26 mouse cellular contexts compared by ENCODE assay signal in the genomic region with DNA sequence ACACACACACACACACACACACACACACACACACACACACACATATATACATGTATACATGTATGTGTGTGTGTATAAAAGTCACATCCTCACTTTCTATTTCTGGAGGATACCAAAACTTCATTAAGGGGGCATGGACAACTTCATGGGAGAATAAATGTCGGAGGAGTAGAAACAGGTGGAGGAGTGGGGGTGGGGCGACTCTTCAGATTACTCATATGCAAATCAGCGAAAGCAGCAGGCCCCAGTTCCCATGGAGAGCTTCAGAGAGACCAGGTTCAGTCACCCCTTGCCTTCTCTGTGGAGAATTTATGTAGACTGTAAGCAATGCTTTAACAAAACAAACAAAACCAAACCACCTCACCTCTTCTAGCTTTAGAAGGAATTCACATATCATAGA. TPM values are rescaled to one million over a fixed set of nuclear protein-coding genes. Genes with fewer than 3 reads are reported as not detected.
DNase-seq lines count a peak whose midpoint lies in the region; ATAC-seq and TF ChIP-seq lines count a peak whose summit lies in the region.
"Had no signal": no experiment of that assay in that cellular context is flagged by ENCODE, and none has a peak within 500 bp of the region (broad histone marks: within the 10 kb centered on the region; RNA-seq: fewer than 3 reads in every experiment).

No protein-coding gene starts in this region.

- dilution Hi-C loops in CH12.LX (cut with MboI; ENCODE audit: extremely low pct_ligation_motif_present, extremely low pct_unique_long_range_greater_than_20kb, low sequenced_read_pairs) = no loop called here

- peaks cover 0 to 18% of the 10 kb centered on the region in 2 experiments for H3K36me3 ChIP-seq in CH12.LX (replicated peaks in 1 of 2; ENCODE audit: control insufficient read depth in 1 of 2, insufficient read depth in 1 of 2, low read length in 1 of 2)
- no peaks in the 10 kb centered on the region for H3K36me3 ChIP-seq in lung, postnatal 0 days (ENCODE audit: insufficient read depth, low read length)
- no peaks in the 10 kb centered on the region for H3K36me3 ChIP-seq in hindbrain, embryonic 11.5 days (ENCODE audit: control insufficient read depth, insufficient read depth, low read length)
- H3K36me3 ChIP-seq: limb, embryonic 15.5 days had no signal

- in situ Hi-C loops in CH12.LX (cut with MboI; ENCODE audit: low pct_ligation_motif_present, low pct_unique_long_range_greater_than_20kb, low sequenced_read_pairs) = loop anchor here (5.0 to 25.0 kb wide), 3 partner anchors 57 to 578 kb away; partner anchors contain the start of genes 9930021J03Rik and Ranbp6

- H3K4me1 ChIP-seq in CH12.LX (ENCODE audit: control insufficient read depth in 1 of 2, insufficient read depth in 2 of 2) = peaks cover 21 to 50% of the 10 kb centered on the region in 2 experiments
- H3K4me1 ChIP-seq in lung, postnatal 0 days (ENCODE audit: insufficient read depth, low read depth, low read length) = peaks cover 3% of the 10 kb centered on the region; the same call in 1 of the 2 replicates
- peaks cover 3% of the 10 kb centered on the region; the same call in 1 of the 2 replicates for H3K4me1 ChIP-seq in hindbrain, embryonic 11.5 days (replicated peaks; ENCODE audit: control insufficient read depth, insufficient read depth, low read length)

- no peak overlapping the region for H3K4me3 ChIP-seq in CH12.LX (replicated peaks in 1 of 3; ENCODE audit: low read depth in 2 of 3, low read length in 2 of 3, poor library complexity in 1 of 3)
- H3K4me3 ChIP-seq in lung, postnatal 0 days (ENCODE audit: low read depth, low read length) = no peak overlapping the region
- H3K4me3 ChIP-seq in hindbrain, embryonic 11.5 days (ENCODE audit: low read depth, low read length) = no peak overlapping the region
- H3K4me3 ChIP-seq: erythroblast, embryonic 14.5 days; limb, embryonic 15.5 days had no signal

- peaks cover 23% of the 10 kb centered on the region for H3K79me2 ChIP-seq in CH12.LX (replicated peaks; ENCODE audit: control insufficient read depth, extremely low read depth, insufficient read depth, poor library complexity, severe bottlenecking)

- H3K27ac ChIP-seq in CH12.LX (ENCODE audit: insufficient read depth, low read depth) = peak overlapping the region; percentile 47
- no peak overlapping the region for H3K27ac ChIP-seq in lung, postnatal 0 days (ENCODE audit: low read length)
- no peak overlapping the region for H3K27ac ChIP-seq in hindbrain, embryonic 11.5 days (ENCODE audit: low read depth, low read length)
- H3K27ac ChIP-seq: limb, embryonic 15.5 days; stomach, postnatal 0 days had no signal

- TF ChIP-seq CTCF in CH12.LX (conservative IDR thresholded peaks at IDR 0.05 in 1 of 2, IDR thresholded peaks at IDR 0.05 in 1 of 2; ENCODE audit: low read depth in 2 of 2, low read length in 2 of 2) = no peak
- no peak for TF ChIP-seq CTCF in lung, postnatal 0 days (IDR thresholded peaks at IDR 0.05)

- TF ChIP-seq EP300 in CH12.LX (IDR thresholded peaks at IDR 0.05; ENCODE audit: low read length) = peak; percentile 95
- TF ChIP-seq EP300 in lung, postnatal 0 days (IDR thresholded peaks at IDR 0.05) = no peak

- no peak for TF ChIP-seq POLR2A in CH12.LX (IDR thresholded peaks at IDR 0.05; ENCODE audit: low read depth, low read length)

- peak; percentile 36 for DNase-seq in thymus, postnatal 0 days (ENCODE audit: low spot score)
- DNase-seq in thymus, adult 18-20 months = no peak
- DNase-seq in CH12.LX (ENCODE audit: extremely low read depth) (peak; percentile 94), ZHBTc4 (ENCODE audit: low read depth, low spot score) (peak; percentile 72)
- no peak for DNase-seq in lung, postnatal 0 days (ENCODE audit: low spot score)
- DNase-seq in hindbrain, embryonic 11.5 days (ENCODE audit: low spot score) = no peak
- DNase-seq: adrenal gland, adult 2 months; cerebellum, adult 18-20 months; heart, postnatal 4 days; kidney, adult 9 months; layer of hippocampus, postnatal 36 days; lung, postnatal 14 days had no signal

- peak overlapping the region; percentile 67; the same call in 1 of the 2 replicates for H3K9ac ChIP-seq in CH12.LX (ENCODE audit: insufficient read depth, low read depth)
- H3K9ac ChIP-seq in lung, postnatal 0 days (replicated peaks; ENCODE audit: low read depth) = no peak overlapping the region
- H3K9ac ChIP-seq in hindbrain, embryonic 11.5 days (ENCODE audit: low read depth, low read length) = no peak overlapping the region
- H3K9ac ChIP-seq: limb, embryonic 15.5 days had no signal

- H3K27me3 ChIP-seq in CH12.LX (replicated peaks) = no peaks in the 10 kb centered on the region
- H3K27me3 ChIP-seq in lung, postnatal 0 days (replicated peaks; ENCODE audit: insufficient read depth, low read length) = no peaks in the 10 kb centered on the region
- no peaks in the 10 kb centered on the region for H3K27me3 ChIP-seq in hindbrain, embryonic 11.5 days (ENCODE audit: control insufficient read depth, insufficient read depth, low read length)
- H3K27me3 ChIP-seq: limb, embryonic 15.5 days had no signal

- H3K9me3 ChIP-seq in CH12.LX (replicated peaks; ENCODE audit: low read length) = no peaks in the 10 kb centered on the region
- H3K9me3 ChIP-seq in lung, postnatal 0 days (ENCODE audit: low read length) = no peaks in the 10 kb centered on the region
- H3K9me3 ChIP-seq in hindbrain, embryonic 11.5 days (ENCODE audit: control insufficient read depth, low read length) = no peaks in the 10 kb centered on the region
- H3K9me3 ChIP-seq: limb, embryonic 15.5 days had no signal

- no peak for ATAC-seq in lung, postnatal 0 days
- ATAC-seq in hindbrain, embryonic 11.5 days (ENCODE audit: low FRiP score) = no peak
- ATAC-seq in megakaryocyte, adult 5-6 weeks (ENCODE audit: poor library complexity, severe bottlenecking) = no peak
- ATAC-seq: forebrain, embryonic 14.5 days had no signal

- no peak; the same call in 1 of the 2 replicates for TF ChIP-seq RAD21 in CH12.LX (IDR thresholded peaks at IDR 0.05; ENCODE audit: low read depth, low read length)

- 27% methylated on average over 3 of the region's 3 CpGs for WGBS in lung, postnatal 0 days
- WGBS in hindbrain, embryonic 11.5 days = 13% methylated on average over 3 of the region's 3 CpGs

- H3K4me2 ChIP-seq in CH12.LX (ENCODE audit: insufficient read depth, low read depth, poor library complexity, severe bottlenecking) = peak overlapping the region; percentile 95
- H3K4me2 ChIP-seq in lung, postnatal 0 days (replicated peaks; ENCODE audit: low read depth, low read length) = no peak overlapping the region
- no peak overlapping the region for H3K4me2 ChIP-seq in hindbrain, embryonic 11.5 days (replicated peaks; ENCODE audit: low read depth, low read length)
- H3K4me2 ChIP-seq: limb, embryonic 15.5 days had no signal

TF ChIP-seq in CH12.LX, 34 proteins besides CTCF, POLR2A, EP300 and RAD21 (continues in another document):
- peak; percentile 89 for TF ChIP-seq JUN (IDR thresholded peaks at IDR 0.05; ENCODE audit: insufficient read depth, low read depth, low read length)

RNA-seq across cellular contexts. Expression of gene Plgrkt, which starts 2.1 kb away (rescaled TPM):
- polyA plus RNA-seq in thymus, postnatal 0 days (2015; fragmentation: Nextera tagmentation; extraction: Ambion mirVana) = 308 and 317 TPM in 2 replicates
- total RNA-seq in CH12.LX (2012; rRNA removed) = 27.7 and 31.3 TPM in 2 replicates
- total RNA-seq in CH12.LX (2014; rRNA removed) = 27.9 and 33.0 TPM in 2 replicates
- polyA plus RNA-seq in CH12.LX (2012; ENCODE audit: insufficient read length, low read depth) = 38.3 and 40.6 TPM in 2 replicates
- 50.6 and 56.3 TPM in 2 replicates for polyA plus RNA-seq in lung, postnatal 0 days (2015; fragmentation: Nextera tagmentation; extraction: Ambion mirVana)
- polyA plus RNA-seq in hindbrain, embryonic 11.5 days (2014; fragmentation: Nextera tagmentation; extraction: Ambion mirVana) = 60.7 and 68.4 TPM in 2 replicates
- 66.4 and 70.8 TPM in 2 replicates for total RNA-seq in megakaryocyte, adult 5-6 weeks (2015)
- 50.8 and 57.1 TPM in 2 replicates for total RNA-seq in megakaryocyte, adult 5-6 weeks (2017)

RNA-seq across cellular contexts. Expression of gene Cd274, which starts 2.1 kb away (rescaled TPM):
- 11.3 and 12.0 TPM in 2 replicates for polyA plus RNA-seq in thymus, postnatal 0 days (2015; fragmentation: Nextera tagmentation; extraction: Ambion mirVana)
- total RNA-seq in CH12.LX (2012; rRNA removed) (4.7 and 6.7 TPM in 2 replicates), CH12.LX (2014; rRNA removed) (7.4 and 8.6 TPM in 2 replicates)
- polyA plus RNA-seq in CH12.LX (2012; ENCODE audit: insufficient read length, low read depth) = 14.7 and 15.9 TPM in 2 replicates
- 0.57 and 0.79 TPM in 2 replicates for polyA plus RNA-seq in lung, postnatal 0 days (2015; fragmentation: Nextera tagmentation; extraction: Ambion mirVana)
- 0.38 and 0.39 TPM in 2 replicates for polyA plus RNA-seq in hindbrain, embryonic 11.5 days (2014; fragmentation: Nextera tagmentation; extraction: Ambion mirVana)
- total RNA-seq in megakaryocyte, adult 5-6 weeks (2015) = 4.1 and 5.6 TPM in 2 replicates
- total RNA-seq in megakaryocyte, adult 5-6 weeks (2017) = 2.6 and 2.9 TPM in 2 replicates
- polyA plus RNA-seq: erythroblast, embryonic 14.5 days had no signal

RNA-seq across cellular contexts. Expression of gene Rln1, which starts 30.6 kb away (rescaled TPM):
- 0.51 and 0.59 TPM in 2 replicates for polyA plus RNA-seq in thymus, postnatal 0 days (2015; fragmentation: Nextera tagmentation; extraction: Ambion mirVana)
- not detected in 2 replicates for total RNA-seq in CH12.LX (2012; rRNA removed)
- total RNA-seq in CH12.LX (2014; rRNA removed) = not detected in 2 replicates
- polyA plus RNA-seq in CH12.LX (2012; ENCODE audit: insufficient read length, low read depth) = not detected in 2 replicates
- polyA plus RNA-seq in lung, postnatal 0 days (2015; fragmentation: Nextera tagmentation; extraction: Ambion mirVana) = 0.11 TPM in 1 of 2 replicates, not detected in the other
- polyA plus RNA-seq in hindbrain, embryonic 11.5 days (2014; fragmentation: Nextera tagmentation; extraction: Ambion mirVana) = 0.32 and 0.67 TPM in 2 replicates
- not detected in 2 replicates for total RNA-seq in megakaryocyte, adult 5-6 weeks (2015)
- not detected in 2 replicates for total RNA-seq in megakaryocyte, adult 5-6 weeks (2017)
- total RNA-seq: adrenal gland, adult 2 months; common myeloid progenitor, adult 5-6 weeks; granulocyte monocyte progenitor cell, adult 5-6 weeks; megakaryocyte-erythroid progenitor cell, adult 5-6 weeks; monocyte, adult 5-6 weeks had no signal
- polyA plus RNA-seq: adrenal gland, adult 2 months; erythroblast, embryonic 14.5 days; liver, embryonic 16.5 days; small intestine, adult 2 months; stomach, postnatal 0 days had no signal

RNA-seq across cellular contexts. Expression of gene Insl6, which starts 39.9 kb away (rescaled TPM):
- polyA plus RNA-seq in thymus, postnatal 0 days (2015; fragmentation: Nextera tagmentation; extraction: Ambion mirVana) = 13.5 and 15.1 TPM in 2 replicates
- total RNA-seq in CH12.LX (2012; rRNA removed) (8.0 and 11.2 TPM in 2 replicates), CH12.LX (2014; rRNA removed) (8.5 and 9.8 TPM in 2 replicates)
- 5.1 and 5.7 TPM in 2 replicates for polyA plus RNA-seq in CH12.LX (2012; ENCODE audit: insufficient read length, low read depth)
- polyA plus RNA-seq in lung, postnatal 0 days (2015; fragmentation: Nextera tagmentation; extraction: Ambion mirVana) = 0.57 and 1.5 TPM in 2 replicates
- 7.9 and 8.6 TPM in 2 replicates for polyA plus RNA-seq in hindbrain, embryonic 11.5 days (2014; fragmentation: Nextera tagmentation; extraction: Ambion mirVana)
- total RNA-seq in megakaryocyte, adult 5-6 weeks (2015) = not detected in 2 replicates
- 0.81 TPM in 1 of 2 replicates, not detected in the other for total RNA-seq in megakaryocyte, adult 5-6 weeks (2017)
- total RNA-seq: layer of hippocampus, postnatal 36 days had no signal
- polyA plus RNA-seq: erythroblast, embryonic 14.5 days had no signal

RNA-seq across cellular contexts. Expression of gene Pdcd1lg2, which starts 45.6 kb away (rescaled TPM):
- polyA plus RNA-seq in thymus, postnatal 0 days (2015; fragmentation: Nextera tagmentation; extraction: Ambion mirVana) = 4.6 and 4.9 TPM in 2 replicates
- total RNA-seq in CH12.LX (2012; rRNA removed) (1.6 and 1.7 TPM in 2 replicates), CH12.LX (2014; rRNA removed) (1.4 and 2.4 TPM in 2 replicates)
- polyA plus RNA-seq in CH12.LX (2012; ENCODE audit: insufficient read length, low read depth) = 4.6 and 5.5 TPM in 2 replicates
- polyA plus RNA-seq in lung, postnatal 0 days (2015; fragmentation: Nextera tagmentation; extraction: Ambion mirVana) = 0.15 and 0.26 TPM in 2 replicates
- not detected in 2 replicates for polyA plus RNA-seq in hindbrain, embryonic 11.5 days (2014; fragmentation: Nextera tagmentation; extraction: Ambion mirVana)
- total RNA-seq in megakaryocyte, adult 5-6 weeks (2015) = 0.75 TPM in 1 of 2 replicates, not detected in the other
- total RNA-seq in megakaryocyte, adult 5-6 weeks (2017) = 0.44 and 1.8 TPM in 2 replicates
- total RNA-seq: adrenal gland, adult 2 months; granulocyte monocyte progenitor cell, adult 5-6 weeks; heart, postnatal 4 days; layer of hippocampus, postnatal 36 days; megakaryocyte-erythroid progenitor cell, adult 5-6 weeks had no signal
- polyA plus RNA-seq: adrenal gland, adult 2 months; embryonic facial prominence, embryonic 11.5 days; erythroblast, embryonic 14.5 days; forebrain, embryonic 14.5 days; heart, embryonic 14.5 days; limb, embryonic 15.5 days; neural tube, embryonic 14.5 days had no signal

Comparison
In these comparisons a context has a peak if more than half of its experiments do, and no peak if none do; other contexts are left out.
1. DNase-seq: peak in thymus, postnatal 0 days (single experiment), CH12.LX (single experiment) and ZHBTc4 (single experiment); none in thymus, adult 18-20 months (0 of 2), lung, postnatal 0 days (single experiment) and hindbrain, embryonic 11.5 days (single experiment).